Mouse (Mus musculus): ENCODE measurements around the gene Mbnl2.

The Mbnl2 gene

DNA sequence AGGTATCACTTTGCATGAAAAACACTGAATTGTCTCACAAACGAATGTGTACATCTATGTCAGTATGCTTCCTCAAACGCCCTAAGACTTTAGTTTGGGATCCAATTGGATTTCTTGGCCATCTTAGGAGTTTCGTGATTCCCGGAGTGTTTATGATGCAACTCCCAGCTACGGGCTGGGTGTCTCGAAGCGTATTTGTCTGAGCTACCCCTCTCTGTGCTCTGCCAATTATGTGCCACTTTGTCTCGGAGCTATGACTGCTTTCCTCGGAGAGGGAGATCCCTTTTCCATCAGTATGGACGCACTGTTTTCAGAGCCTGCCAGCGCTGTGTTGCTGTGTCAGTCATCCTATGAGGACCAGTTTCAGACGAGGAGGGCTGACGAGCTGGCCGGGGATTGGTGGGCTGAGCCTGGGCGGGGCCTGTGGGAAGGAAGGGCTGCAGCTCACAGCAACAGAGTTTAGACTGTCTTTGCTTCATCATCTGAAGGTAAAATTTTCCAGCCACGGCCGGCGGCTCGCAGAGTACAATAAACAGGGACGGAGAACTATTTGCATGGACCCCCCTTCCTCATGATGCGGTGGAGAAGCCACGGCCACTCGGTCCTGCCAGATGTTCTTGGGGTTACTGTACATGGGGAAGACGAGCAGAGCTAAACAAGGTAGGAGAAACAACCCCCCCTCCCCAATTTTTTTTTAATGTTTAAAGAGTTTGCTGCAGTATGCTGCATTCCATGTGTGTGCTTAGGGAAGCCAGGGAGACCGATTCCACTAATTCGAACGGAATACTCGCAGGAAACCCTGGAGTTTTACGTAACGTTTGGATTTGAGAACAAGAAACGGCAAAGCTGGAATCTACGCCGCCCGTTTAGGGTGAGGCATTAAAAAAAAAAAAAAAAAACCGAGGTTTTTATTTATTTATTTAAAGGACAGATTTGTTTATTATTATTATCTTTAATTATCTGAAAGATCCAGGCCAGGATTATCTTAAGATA is at the start of gene Mbnl2:
Gene Mbnl2 (plus strand): TSS at position 424 of the 993 bp plus-strand sequence.
- peak; percentile 97 for ATAC-seq (ENCODE audit: low TSS enrichment)

DNA sequence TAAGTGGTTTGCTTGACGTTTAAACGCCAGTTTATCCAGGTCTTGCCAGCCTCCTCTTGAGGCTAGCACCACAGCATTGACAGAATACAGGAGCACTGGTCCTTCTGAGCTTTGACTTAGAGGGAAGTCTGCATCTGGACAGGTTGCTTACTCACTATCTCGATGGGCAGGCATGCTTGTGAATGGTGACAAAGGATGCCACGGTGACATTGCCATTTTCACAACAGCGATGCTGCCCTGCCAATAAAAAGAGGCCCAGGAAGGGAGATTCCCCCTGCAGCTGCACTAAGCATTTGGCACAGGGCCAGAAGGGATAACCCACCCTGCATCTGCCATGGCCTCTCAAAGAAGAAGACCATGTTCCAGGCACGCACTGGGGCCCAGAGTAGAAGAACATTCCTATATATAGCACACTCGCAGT is 43.4 kb upstream of the Mbnl2 start:
- no peak for ATAC-seq (ENCODE audit: low TSS enrichment)

DNA sequence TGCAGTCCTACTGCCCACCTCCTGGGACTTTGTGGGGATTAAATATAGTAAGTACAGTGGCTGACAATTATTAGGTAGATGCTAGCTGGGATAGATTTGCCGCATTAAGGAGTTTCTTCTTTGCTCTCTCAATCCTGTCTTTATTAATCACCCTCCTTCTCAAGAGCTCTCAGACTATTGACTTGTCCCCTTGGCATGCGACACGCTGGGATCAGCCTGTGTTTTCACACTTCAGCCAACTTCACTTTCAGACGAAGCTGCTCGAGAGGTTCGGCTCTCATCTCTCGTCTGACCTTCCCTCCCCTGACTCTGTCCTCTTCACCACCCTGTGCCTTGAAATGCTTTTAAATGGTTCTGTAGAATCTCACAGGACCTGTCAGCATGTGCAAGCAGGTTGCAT is 39.9 kb upstream of the Mbnl2 start:
- no peak for ATAC-seq (ENCODE audit: low TSS enrichment)

DNA sequence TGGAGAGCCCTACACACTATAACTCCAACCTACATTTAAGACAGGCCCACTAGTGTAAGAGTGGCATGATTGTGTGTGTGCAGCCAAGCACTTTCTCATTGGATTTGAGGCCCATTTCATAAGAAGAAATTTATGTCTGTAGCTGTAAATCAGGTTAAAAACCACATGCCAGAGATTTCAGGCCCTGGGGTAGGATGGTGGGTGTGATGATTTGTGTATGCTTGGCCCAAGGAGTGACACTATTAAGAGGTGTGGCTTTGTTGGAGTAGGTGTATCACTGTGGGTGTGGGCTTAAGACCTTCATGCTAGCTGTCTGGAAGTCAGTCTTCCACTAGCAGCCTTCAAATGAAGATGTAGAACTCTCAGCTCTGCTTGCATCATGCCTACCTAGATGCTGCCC is 37.0 kb upstream of the Mbnl2 start:
- no peak for ATAC-seq (ENCODE audit: low TSS enrichment)

DNA sequence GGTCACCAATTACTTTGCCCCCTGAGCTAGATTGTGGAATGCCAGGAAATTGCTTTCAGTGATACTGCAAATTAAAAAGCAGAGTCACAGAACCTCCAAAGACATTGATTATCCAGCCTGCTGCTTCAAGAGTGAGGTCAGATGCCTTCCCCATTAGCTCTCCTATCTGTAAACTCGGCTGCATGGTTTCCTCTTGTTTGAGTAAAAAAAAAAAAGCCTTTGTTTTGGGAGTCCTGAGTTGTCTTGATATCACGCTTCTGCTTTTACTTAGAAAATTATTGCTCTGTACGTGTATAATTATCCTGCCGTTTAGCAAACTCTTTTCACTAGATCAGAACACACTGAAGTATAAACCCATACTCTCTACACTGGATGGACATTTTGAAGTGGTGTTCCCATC is 35.3 kb upstream of the Mbnl2 start:
- ATAC-seq (ENCODE audit: low TSS enrichment), result no peak

DNA sequence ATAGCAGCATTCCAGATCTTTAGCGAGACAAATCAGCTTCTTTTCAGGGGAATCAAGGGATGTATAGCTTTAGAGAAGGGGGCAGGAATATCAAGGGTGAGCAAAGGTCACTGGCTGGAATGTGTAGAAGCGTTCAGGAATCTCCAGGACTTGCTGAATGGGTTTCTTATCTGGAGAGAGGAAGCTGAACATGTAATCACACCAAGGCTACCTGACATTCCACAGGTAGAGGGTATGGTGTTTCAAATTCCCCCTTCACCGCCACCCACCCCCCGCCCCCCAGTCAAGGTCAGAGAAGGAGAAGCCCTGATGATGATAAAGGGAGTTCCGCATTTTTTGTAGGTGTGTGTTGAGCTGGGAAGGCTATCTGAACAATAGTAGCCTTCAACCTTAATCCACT is 32.8 kb upstream of the Mbnl2 start:
- no peak for ATAC-seq (ENCODE audit: low TSS enrichment)

DNA sequence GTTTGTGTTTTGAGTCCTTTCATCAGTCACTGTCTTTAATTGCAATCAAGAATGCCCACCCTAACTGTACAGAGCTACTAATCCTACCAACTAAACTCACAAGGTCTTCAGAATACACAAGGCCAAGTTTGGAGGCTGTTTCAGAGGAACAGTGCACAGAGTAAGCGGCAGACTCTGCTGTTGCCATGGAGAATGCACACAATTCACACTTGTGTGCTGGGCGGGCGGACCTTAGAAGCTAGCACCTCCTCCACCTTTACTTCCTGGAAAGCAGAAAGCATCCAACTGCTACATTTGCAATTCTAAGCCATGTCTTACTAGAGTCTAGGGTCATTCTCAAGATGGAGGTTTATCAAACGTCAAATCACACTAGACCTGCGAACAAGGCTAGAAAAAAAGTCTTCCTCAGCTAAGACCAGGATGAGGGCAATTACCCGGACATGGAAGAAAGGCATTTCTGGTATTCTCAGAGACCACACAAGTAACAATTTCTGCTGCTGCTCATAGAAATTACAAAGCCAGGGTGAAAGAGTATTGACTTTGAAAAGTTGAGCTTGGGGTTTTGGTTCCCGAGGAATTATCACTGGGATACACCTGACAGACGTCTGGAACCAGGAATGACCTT is 30.3 kb upstream of the Mbnl2 start:
- ATAC-seq (ENCODE audit: low TSS enrichment), result peak; percentile 83

DNA sequence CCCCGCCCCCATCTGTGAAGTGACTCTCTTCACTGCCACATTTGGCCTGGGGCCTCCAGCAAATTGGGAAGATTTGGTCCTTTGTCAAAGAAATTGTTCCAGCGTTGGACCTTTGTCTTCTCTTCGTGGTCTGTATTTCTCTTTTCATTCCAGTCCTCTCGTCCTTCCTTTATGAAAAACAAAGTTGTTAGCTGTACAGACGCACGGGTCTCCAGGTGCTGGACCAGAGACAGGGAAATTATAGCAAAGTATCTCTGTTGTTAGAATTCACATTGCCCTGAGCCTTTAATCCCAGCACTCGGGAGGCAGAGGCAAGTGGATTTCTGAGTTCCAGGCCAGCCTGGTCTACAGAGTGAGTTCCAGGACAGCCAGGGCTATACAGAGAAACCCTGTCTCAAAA is 22.1 kb upstream of the Mbnl2 start:
- no peak for ATAC-seq (ENCODE audit: low TSS enrichment)

DNA sequence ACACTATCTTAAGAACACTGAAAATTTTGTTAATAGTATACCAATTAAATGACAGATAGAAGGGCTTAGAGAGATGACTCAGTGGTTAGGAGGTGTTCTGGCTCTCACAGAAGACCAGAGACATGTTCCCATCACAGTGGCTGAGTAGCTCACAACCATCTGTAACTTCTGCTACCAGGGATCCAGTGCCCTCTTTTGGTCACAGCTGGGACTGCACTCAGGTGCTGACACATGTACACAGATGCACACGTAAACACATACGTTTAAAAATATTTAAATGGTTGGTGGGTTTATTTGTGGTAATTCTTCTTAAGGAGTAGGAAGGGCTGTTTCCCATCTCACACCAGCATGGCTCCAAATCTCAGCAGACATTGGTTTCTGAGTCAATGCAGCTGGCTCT is 19.3 kb upstream of the Mbnl2 start:
- ATAC-seq (ENCODE audit: low TSS enrichment), result no peak

DNA sequence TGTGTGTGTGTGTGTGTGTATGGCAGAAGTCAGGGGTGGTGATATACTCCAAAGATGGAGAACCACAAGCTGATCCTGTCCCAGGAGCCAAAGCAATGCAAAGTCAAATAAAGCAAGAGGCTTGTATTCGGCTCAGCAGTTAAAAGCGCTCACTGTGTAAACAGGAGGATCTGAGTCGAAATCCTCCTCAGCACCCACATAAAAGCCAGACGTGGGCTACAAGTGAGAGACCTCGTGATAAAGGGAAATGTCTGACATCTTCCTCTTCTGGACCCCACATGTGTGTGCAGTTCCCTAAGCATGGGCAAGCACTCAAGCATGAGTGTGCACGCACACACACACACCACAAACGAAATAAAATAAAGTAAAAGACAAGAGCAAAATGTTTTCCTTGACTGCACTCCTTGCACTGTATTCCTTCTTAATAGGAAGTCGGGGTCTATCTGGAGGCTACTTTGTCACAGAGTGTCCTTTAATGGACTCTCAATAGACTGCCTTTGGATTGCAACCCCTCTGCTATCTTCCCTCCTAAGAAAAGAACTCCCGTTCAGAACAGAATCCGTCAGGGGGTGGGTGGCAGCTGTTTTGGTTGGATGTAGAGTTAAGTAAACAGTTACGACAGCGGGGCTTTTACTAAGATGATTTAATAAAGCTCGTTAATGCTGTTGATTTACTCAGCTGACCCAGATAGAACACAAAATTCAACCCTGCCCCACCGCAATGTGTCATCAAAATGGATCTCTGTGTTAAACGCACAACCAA is 18.7 kb upstream of the Mbnl2 start:
- peak; percentile 9; the same call in 1 of the 2 replicates for ATAC-seq (ENCODE audit: low TSS enrichment)

DNA sequence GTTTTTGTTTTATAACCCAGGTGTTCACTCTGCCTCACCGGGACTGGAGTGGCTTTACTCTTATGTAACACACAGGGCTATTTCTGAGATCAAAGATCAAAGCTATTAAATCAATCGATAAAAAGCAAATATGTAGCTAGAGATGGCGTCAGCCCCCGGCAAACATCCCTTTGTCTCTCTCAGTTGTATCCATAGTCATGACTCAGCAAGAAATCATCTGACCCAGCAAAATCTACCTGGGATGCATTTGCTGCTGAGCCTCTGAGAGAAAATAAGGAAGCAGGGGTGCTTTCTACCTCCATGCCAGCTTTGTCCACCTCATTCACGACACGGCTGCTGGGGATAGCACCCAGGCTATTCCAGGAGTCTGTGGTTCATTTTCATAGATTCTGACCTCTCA is 18.0 kb upstream of the Mbnl2 start:
- no peak for ATAC-seq (ENCODE audit: low TSS enrichment)

DNA sequence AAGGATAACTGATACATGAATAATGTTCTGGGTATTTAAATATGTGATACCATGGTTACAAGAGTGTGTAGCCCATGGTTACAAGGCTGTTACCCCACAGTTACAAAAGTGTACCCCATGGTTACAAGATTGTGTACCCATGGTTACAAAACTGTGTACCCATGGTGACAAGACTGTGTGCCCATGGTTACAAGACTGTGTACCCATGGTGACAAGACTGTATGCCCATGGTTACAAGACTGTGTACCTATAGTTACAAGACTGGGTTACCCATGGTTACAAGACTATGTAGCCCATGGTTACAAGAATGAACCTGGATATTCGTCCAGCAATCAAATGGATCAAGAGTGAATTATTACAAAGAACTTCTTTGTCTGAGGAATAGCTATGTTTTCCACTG is 16.0 kb upstream of the Mbnl2 start:
- ATAC-seq (ENCODE audit: low TSS enrichment), result no peak

DNA sequence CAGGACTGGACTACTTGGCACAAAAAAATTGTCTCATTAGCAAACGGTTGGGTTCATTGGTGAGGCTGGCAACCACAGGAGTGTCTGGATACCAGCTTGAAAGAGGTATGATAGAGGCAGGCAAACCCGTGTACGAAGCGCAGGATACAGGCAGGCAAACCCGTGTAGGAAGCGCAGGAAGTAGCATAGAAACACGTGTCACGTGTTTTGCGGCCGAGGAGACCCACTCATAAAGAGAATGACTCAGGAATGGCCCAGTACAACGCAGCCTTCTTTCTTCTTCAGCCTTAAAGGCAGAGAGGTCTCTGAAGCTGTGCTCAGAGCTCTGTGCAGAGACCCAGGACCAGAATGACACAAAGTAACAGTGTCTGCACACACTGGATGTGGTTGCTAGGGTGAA is 13.9 kb upstream of the Mbnl2 start:
- no peak; the same call in 1 of the 2 replicates for ATAC-seq (ENCODE audit: low TSS enrichment)

DNA sequence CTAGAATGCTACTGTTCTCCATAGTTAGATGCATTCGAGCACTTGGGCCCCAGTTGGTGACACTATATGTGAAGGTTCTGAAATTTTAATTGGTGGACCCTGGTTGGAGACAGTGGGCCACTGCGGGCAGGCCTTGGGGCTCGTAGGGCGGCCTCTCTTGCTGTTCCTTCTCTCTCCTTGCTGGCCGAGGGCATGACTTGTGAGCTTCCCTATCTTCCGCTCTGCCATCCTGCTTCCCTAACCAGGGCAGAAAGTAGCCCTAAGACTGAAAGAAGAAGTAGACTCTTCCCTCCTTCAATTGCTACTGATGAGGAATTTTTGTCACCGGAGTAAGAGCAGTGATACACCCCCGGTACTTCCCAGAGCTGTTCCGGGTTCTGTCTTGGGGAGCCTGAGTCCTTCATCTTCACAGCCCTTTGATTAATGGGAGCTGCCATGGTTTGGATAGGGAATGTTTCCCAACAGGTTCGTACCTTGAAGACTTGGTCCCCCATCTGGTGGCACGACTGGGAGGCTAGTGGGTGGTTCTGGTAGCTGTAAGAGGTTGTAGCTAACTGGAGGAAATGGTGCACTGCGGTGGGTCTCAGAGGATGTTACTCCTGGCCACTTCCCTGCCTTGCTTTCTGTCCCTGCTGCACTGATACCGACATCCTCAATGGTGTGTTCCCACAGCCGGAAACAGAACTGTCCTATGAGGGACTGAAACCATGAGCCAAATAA is 12.6 kb upstream of the Mbnl2 start:
- no peak for ATAC-seq (ENCODE audit: low TSS enrichment)

DNA sequence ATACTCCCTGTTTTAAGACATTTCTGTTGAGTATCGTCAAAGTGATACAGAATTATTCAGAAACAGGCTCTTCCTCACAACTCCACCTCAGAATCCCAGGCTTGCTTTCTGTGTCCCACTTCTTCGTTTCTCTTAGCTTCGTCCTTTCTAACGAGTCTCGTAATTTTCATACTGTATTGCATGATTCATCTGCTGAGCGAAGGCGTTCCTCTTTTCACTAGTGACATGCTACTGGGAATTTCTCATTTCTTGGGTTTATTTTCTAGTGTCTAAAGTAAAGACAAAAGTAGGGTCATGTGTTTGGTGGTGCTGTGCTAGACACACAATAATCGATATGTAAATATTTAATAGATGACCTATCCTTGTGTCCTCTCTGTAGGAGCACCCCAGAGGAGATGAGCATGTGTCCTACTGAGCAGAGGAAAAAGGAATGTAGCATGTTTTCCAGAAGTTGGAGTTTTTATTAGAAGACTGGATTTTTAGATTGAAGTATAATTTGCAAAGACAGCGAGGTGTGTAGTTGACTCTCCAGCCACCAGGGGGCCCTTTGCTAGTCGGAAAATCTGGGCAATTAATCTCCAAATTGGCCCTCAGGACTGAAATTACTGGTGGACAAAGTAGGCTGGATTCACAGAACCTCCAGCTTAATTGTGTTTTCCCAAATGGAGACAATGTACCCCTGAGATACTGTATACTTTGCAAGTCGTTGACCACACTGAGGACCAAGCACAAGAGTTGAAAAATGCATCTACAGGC is 11.9 kb upstream of the Mbnl2 start:
- ATAC-seq (ENCODE audit: low TSS enrichment), result peak; percentile 87

DNA sequence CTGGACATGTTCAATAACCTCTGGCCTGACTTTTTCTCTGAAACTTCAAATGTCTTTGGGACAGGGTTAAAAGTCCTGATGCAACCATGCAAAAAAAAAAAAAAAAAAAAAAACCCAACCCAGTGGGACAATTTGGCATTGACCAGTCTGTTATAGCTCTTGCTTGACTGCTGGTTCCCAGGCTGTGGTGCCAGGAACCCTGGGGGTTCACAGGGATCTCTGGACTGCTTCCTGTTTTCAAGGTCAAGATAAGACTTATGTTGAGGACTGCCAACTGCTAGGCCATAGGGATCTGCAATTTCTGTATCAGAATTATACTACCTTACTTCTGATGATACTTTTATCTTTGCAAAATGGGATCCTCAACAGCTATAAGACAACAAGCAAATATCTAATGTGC is 9.6 kb upstream of the Mbnl2 start:
- ATAC-seq (ENCODE audit: low TSS enrichment), result no peak

DNA sequence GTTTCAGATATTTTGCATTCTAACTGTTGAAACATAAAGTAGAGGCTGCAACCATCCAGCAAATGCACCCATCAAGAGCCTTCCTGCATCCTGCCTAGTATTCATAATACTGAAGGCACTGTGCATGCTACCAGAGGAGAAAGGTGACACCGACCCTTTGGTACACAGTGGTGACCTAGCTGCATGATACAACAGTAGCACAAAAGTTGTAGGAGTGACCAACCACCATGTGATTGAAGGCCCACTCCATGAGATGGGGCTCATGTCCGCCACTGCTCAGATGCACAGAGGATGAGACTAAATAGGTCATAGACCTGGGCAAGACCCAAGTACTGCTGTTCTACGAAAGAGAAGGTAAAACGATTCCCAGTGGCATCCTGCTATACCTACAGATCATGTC is 8.3 kb upstream of the Mbnl2 start:
- ATAC-seq (ENCODE audit: low TSS enrichment), result no peak

DNA sequence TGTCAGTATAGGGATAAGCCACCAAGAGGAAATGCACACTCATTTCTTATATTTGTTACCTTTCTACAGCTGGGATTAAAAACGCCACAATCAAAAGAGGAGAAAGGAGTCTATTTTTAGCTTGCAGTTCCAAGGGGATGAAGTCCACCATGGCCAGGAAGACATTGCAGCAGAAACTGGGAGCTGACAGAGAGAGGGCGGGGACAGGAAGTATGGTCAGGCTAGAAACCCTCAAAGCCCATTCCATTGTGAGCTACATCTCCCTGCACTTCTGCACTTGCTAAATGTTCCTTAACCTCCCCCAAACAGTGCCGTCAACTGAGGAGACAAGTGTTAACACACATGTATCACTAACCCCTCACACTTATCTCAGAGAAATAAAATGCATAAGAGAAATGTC is 5.4 kb upstream of the Mbnl2 start:
- no peak for ATAC-seq (ENCODE audit: low TSS enrichment)

DNA sequence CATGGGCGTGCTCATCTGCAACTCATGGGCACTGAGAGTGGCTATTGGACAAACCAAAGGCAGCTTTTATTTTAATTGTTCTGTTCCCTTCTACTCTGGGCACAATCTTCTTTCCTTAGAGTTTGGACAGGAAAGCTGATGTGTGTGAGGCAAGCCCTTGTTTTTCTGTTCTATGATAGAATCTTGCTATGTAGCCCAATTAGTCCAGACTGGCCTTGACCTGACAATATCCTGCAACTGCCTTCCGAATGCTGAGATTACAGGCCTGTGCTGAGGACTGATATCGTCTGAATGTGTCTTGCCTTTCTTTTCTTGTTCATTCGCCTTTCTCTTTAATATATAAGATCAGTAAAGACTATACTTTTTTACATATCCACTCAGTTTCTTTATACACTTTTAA is 4.8 kb upstream of the Mbnl2 start:
- ATAC-seq (ENCODE audit: low TSS enrichment), result no peak

DNA sequence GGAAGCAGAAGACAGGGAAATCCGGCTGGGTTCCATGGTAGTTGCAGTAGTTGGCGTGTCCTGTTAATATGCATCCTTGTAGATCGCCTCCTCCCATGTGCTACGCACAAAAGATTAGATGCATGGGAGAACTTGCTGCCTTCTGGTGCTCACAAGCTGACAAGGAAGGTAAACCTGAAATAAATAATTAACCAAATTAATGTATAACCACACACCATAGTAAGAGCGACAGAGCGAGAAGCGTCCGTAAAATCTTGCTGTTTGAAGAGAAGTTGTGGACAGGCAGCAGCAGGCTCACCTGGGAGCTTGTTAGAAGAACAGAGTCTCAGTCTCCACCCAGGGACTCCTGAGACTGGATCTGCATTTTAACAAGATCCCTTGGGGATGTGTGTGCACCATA is 4.4 kb upstream of the Mbnl2 start:
- no peak for ATAC-seq (ENCODE audit: low TSS enrichment)

DNA sequence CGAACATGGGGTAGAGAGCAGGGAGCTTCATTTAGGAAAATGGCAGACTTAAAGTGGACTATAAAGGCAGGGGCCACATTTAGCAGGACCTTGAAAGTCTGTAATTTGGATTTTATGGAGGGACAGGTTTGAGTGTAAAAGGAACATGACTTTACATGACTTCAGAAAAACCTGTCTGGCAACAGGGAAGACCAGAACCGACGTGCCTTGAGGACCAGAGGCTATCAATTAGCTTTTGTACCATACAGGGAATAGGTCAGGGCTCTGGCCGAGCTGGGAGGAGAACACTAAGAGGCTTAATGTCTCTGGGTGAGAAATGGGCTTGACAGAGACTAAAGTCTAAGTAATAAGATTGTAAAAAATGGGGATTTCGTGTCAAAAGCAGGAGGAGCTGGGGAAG is 1.7 kb upstream of the Mbnl2 start:
- ATAC-seq (ENCODE audit: low TSS enrichment), result no peak
